Mouse (Mus musculus) heart, postnatal 0 days (tissue): ENCODE data around the gene Fbrs. TPM values are rescaled to one million over a fixed set of nuclear protein-coding genes. Genes with fewer than 3 reads are reported as not detected.

Source experiments
- ATAC-seq: fragments of 200-750 bp; cut with Nextera tagmentation; 2 replicates; pipeline ENCODE4 v1.8.0; 2017; ENCODE audit warnings: low read depth, moderate number of reproducible peaks, moderate library complexity; ENCODE audit not compliant: insufficient read depth
- DNase-seq: peaks from one replicate; pipeline ENCODE4 v3.0.0-alpha.2; 2016; ENCODE audit warnings: low spot score
- H3K27ac ChIP-seq: fragments of 300-500 bp; sonication (generic); 2 replicates; pipeline ENCODE4 v1.5.1; 2014; ENCODE audit warnings: low read depth, mild to moderate bottlenecking
- H3K27me3 ChIP-seq: fragments of 300-500 bp; sonication (generic); 2 replicates; pipeline ENCODE4 v1.6.1; 2014; ENCODE audit warnings: low read length, mixed read lengths; ENCODE audit not compliant: control insufficient read depth, insufficient read depth
- H3K36me3 ChIP-seq: fragments of 300-500 bp; sonication (generic); replicated peaks from 2 replicates; pipeline ENCODE4 v1.6.1; 2014; ENCODE audit warnings: low read length, mixed read lengths; ENCODE audit not compliant: control insufficient read depth, insufficient read depth
- H3K4me1 ChIP-seq: fragments of 300-500 bp; sonication (generic); 2 replicates; pipeline ENCODE4 v1.6.1; 2014; ENCODE audit warnings: antibody characterized with exemption; ENCODE audit not compliant: control insufficient read depth, insufficient read depth
- H3K4me2 ChIP-seq: fragments of 300-500 bp; sonication (generic); 2 replicates; pipeline ENCODE4 v1.6.1; 2014; ENCODE audit warnings: low read depth, mild to moderate bottlenecking, low read length, moderate library complexity
- H3K4me3 ChIP-seq: fragments of 300-500 bp; sonication (generic); 2 replicates; pipeline ENCODE4 v1.5.1; 2014; ENCODE audit warnings: low read depth, low read length
- H3K9ac ChIP-seq: fragments of 300-500 bp; sonication (generic); replicated peaks from 2 replicates; pipeline ENCODE4 v1.6.1; 2014; ENCODE audit warnings: low read depth, low read length, mixed read lengths
- H3K9me3 ChIP-seq: fragments of 300-500 bp; sonication (generic); replicated peaks from 2 replicates; pipeline ENCODE4 v1.6.1; 2016; ENCODE audit warnings: low read length; ENCODE audit not compliant: control insufficient read depth
- CTCF ChIP-seq: IDR thresholded peaks from 2 replicates; pipeline ENCODE4 v1.5.1; 2016; ENCODE audit warnings: antibody characterized with exemption, control low read depth, low read depth
- EP300 ChIP-seq: IDR thresholded peaks from 2 replicates; pipeline ENCODE4 v1.6.1; 2016; ENCODE audit warnings: antibody characterized with exemption, low read depth
- WGBS: fragments of 180-500 bp; shearing (Covaris S2); extraction: QIAGEN DNeasy Blood & Tissue Kit; methylation state at CpG from one replicate; pipeline ENCODE4 v1.1.7; 2014; 5-methylcytosine and 5-hydroxymethylcytosine counted together
- microRNA-seq: library from miRNA; unstranded; fragments of <30 nt; microRNA quantifications from one replicate; pipeline ENCODE4, GENCODE M21; 2016
- polyA plus RNA-seq: library from polyadenylated mRNA; unstranded; fragments of >200 nt; fragmentation: Nextera tagmentation; extraction: Ambion mirVana; gene quantifications from 2 replicates; pipeline ENCODE4 v1.2.1, GENCODE M21; 2015
- total RNA-seq: library from RNA; depleted of rRNA; stranded (reverse); fragments of >200 nt; gene quantifications from 2 replicates; pipeline ENCODE4 v1.2.3, GENCODE M21; 2014; ENCODE audit warnings: low replicate concordance; rRNA removed

Fbrs gene
- total and polyA plus RNA-seq, 2 experiments from 2014 or later: 5.9 to 19.1 TPM

DNA sequence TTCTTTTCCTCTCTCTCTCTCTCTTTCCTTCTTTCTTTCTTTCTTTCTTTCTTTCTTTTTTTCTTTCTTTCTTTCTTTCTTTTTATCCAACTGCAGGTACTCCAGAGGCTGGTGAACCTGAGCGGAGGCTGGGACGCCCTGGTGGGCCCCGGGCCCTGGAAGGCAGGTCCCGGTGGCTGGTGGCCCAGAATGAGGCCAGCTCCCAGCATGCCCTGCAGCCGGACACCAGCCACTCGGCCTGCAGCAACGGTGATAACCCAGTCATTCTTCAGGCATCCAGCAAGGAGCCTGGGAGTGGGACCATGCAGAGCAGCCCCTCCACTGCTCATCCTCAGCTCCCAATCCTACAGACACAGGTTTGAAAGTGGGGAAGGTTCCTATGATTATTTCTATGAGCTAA, 36.8 kb downstream of the Fbrs start:
- H3K36me3 ChIP-seq: peaks cover 40% of the 10 kb centered on the region
- WGBS: 62% methylated on average over 7 of the region's 7 CpGs
- no peak overlapping the region for H3K27ac ChIP-seq
- ATAC-seq (no peak), DNase-seq (no peak)
- no peaks in the 10 kb centered on the region for H3K9me3 ChIP-seq
- no peaks in the 10 kb centered on the region for H3K27me3 ChIP-seq
- TF ChIP-seq CTCF (no peak), EP300 (no peak)
- H3K4me1 ChIP-seq: peaks cover 12% of the 10 kb centered on the region
- H3K9ac ChIP-seq: no peak overlapping the region
- no peak overlapping the region for H3K4me3 ChIP-seq
- no peak overlapping the region for H3K4me2 ChIP-seq

DNA sequence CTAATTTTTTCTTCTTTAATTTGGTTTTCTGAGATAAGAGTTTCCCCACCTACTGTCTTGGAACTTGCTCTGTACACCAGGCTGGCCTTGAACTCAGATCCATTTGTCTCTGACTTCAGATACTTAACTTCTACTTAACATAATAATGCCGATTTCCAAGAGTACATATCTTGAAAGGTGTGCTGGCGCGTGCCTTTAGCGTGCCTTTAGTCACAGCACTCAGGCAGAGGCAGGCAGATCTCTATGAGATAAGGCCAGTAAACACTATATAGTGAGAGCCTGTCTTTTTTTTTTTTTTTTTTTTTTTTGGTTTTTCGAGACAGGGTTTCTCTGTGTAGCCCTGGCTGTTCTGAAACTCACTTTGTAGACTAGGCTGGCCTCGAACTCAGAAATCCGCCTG, 37.3 kb downstream of the Fbrs start:
- H3K36me3 ChIP-seq: peaks cover 45% of the 10 kb centered on the region

DNA sequence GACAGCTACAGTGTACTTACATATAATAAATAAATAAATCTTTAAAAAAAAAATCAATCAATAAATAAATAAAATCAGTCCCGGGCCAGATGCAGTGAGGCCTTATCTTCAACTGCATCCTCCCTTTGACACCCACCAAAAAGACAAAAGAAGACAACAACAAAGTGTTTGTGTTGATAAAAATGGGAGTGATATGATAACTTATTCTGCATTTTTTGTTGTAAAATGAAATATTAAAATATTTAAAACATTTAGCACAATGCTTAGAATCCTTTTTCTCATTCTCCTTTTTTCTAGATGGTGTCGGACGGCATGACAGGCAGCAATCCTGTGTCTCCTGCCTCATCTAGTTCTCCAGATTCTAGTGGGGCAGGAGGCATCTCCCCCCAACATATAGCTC, 40.3 kb downstream of the Fbrs start, which contains the start of gene Gm42715:
TSS of gene Gm42715 (plus strand) at position 301 of the 400 bp plus-strand sequence.
- Histone ChIP-seq H3K4me2 (no peak within 1 kb of the TSS), H3K27ac (no peak within 1 kb of the TSS), H3K4me1 (no peaks in the 10 kb centered on the region), H3K36me3 (peaks cover 73% of the 10 kb centered on the region), H3K9me3 (no peaks in the 10 kb centered on the region), H3K27me3 (no peaks in the 10 kb centered on the region), H3K9ac (no peak within 1 kb of the TSS), H3K4me3 (no peak within 1 kb of the TSS)
- TF ChIP-seq EP300 (no peak), CTCF (no peak)
- ATAC-seq (no peak), DNase-seq (no peak)
- WGBS: 88% methylated on average over 3 of the region's 3 CpGs

More for the DNA sequence above, 37.3 kb downstream of the Fbrs start:
- no peaks in the 10 kb centered on the region for H3K9me3 ChIP-seq
- no peak overlapping the region for H3K4me3 ChIP-seq
- no peak overlapping the region for H3K9ac ChIP-seq
- ATAC-seq (no peak), DNase-seq (no peak)
- no peak for TF ChIP-seq CTCF
- no peak for TF ChIP-seq EP300
- H3K4me2 ChIP-seq: no peak overlapping the region
- 95% methylated on average over 6 of the region's 7 CpGs for WGBS
- peaks cover 8% of the 10 kb centered on the region for H3K4me1 ChIP-seq
- H3K27ac ChIP-seq: no peak overlapping the region
- no peaks in the 10 kb centered on the region for H3K27me3 ChIP-seq

Small RNA genes lying within 50 kb of the gene (microRNA-seq; reads per million reads assigned to microRNA genes)
- gene Gm47278 (not detected), gene Mir7060 (not detected)

Other genes with a start within 250 kb of the Fbrs start
- gene Zfp553, start 246.1 kb upstream of the Fbrs start, total RNA-seq: 11.8 and 18.5 TPM in 2 replicates
- gene Zfp553, start 246.1 kb upstream of the Fbrs start, polyA plus RNA-seq: 10.9 and 11.2 TPM in 2 replicates
- 2.3 and 8.6 TPM in 2 replicates for gene Sept1, start 246.1 kb upstream of the Fbrs start, total RNA-seq
- gene Sept1, start 246.1 kb upstream of the Fbrs start, polyA plus RNA-seq: 18.7 and 19.4 TPM in 2 replicates
- gene Zfp771, start 234.9 kb upstream of the Fbrs start, total RNA-seq: 38.5 and 43.6 TPM in 2 replicates
- 23.3 and 26.4 TPM in 2 replicates for gene Zfp771, start 234.9 kb upstream of the Fbrs start, polyA plus RNA-seq
- 152 and 165 TPM in 2 replicates for gene Dctpp1, start 218.5 kb upstream of the Fbrs start, total RNA-seq
- 94.2 and 97.1 TPM in 2 replicates for gene Dctpp1, start 218.5 kb upstream of the Fbrs start, polyA plus RNA-seq
- gene Sephs2, start 205.1 kb upstream of the Fbrs start, total RNA-seq: 76.5 and 78.0 TPM in 2 replicates
- 51.8 and 55.7 TPM in 2 replicates for gene Sephs2, start 205.1 kb upstream of the Fbrs start, polyA plus RNA-seq
- 1.7 and 4.0 TPM in 2 replicates for gene Itgal, start 182.9 kb upstream of the Fbrs start, total RNA-seq
- gene Itgal, start 182.9 kb upstream of the Fbrs start, polyA plus RNA-seq: 0.96 and 1.1 TPM in 2 replicates
- 46.8 and 54.3 TPM in 2 replicates for gene Zfp768, start 133.6 kb upstream of the Fbrs start, total RNA-seq
- 18.4 and 22.0 TPM in 2 replicates for gene Zfp768, start 133.6 kb upstream of the Fbrs start, polyA plus RNA-seq
- 5.8 TPM in 2 replicates for gene Zfp747, start 103.1 kb upstream of the Fbrs start, total RNA-seq
- gene Zfp747, start 103.1 kb upstream of the Fbrs start, polyA plus RNA-seq: 3.0 and 3.8 TPM in 2 replicates
- 2.4 and 3.2 TPM in 2 replicates for gene 9130019O22Rik, start 92.0 kb upstream of the Fbrs start, total RNA-seq
- 2.8 TPM in 2 replicates for gene 9130019O22Rik, start 92.0 kb upstream of the Fbrs start, polyA plus RNA-seq
- 12.1 and 24.7 TPM in 2 replicates for gene E430018J23Rik, start 85.6 kb upstream of the Fbrs start, total RNA-seq
- 3.3 and 3.7 TPM in 2 replicates for gene E430018J23Rik, start 85.6 kb upstream of the Fbrs start, polyA plus RNA-seq
- 6.4 and 11.3 TPM in 2 replicates for gene Zfp764, start 72.4 kb upstream of the Fbrs start, total RNA-seq
- 3.2 and 3.3 TPM in 2 replicates for gene Zfp764, start 72.4 kb upstream of the Fbrs start, polyA plus RNA-seq
- 8.1 and 15.5 TPM in 2 replicates for gene Zfp688, start 57.1 kb upstream of the Fbrs start, total RNA-seq
- 11.3 and 13.4 TPM in 2 replicates for gene Zfp688, start 57.1 kb upstream of the Fbrs start, polyA plus RNA-seq
- gene Zfp689, start 30.0 kb upstream of the Fbrs start, total RNA-seq: 1.9 and 3.0 TPM in 2 replicates
- 2.4 and 2.6 TPM in 2 replicates for gene Zfp689, start 30.0 kb upstream of the Fbrs start, polyA plus RNA-seq
- gene Prr14, start 19.6 kb upstream of the Fbrs start, total RNA-seq: 33.7 and 35.4 TPM in 2 replicates
- gene Prr14, start 19.6 kb upstream of the Fbrs start, polyA plus RNA-seq: 22.3 and 24.7 TPM in 2 replicates
- 21.8 and 29.3 TPM in 2 replicates for gene Srcap, start 32.8 kb downstream of the Fbrs start, total RNA-seq
- 15.0 and 16.1 TPM in 2 replicates for gene Srcap, start 32.8 kb downstream of the Fbrs start, polyA plus RNA-seq
- gene Gm42715, start 40.4 kb downstream of the Fbrs start, total RNA-seq: 12.5 and 17.4 TPM in 2 replicates
- 4.8 and 5.0 TPM in 2 replicates for gene Gm42715, start 40.4 kb downstream of the Fbrs start, polyA plus RNA-seq
- gene Tmem265, start 82.2 kb downstream of the Fbrs start, total RNA-seq: not detected in 2 replicates
- gene Tmem265, start 82.2 kb downstream of the Fbrs start, polyA plus RNA-seq: 2.6 and 3.3 TPM in 2 replicates
- 27.3 and 44.1 TPM in 2 replicates for gene Phkg2, start 94.1 kb downstream of the Fbrs start, total RNA-seq
- 22.2 and 23.1 TPM in 2 replicates for gene Phkg2, start 94.1 kb downstream of the Fbrs start, polyA plus RNA-seq
- 9.9 and 15.0 TPM in 2 replicates for gene Ccdc189, start 109.4 kb downstream of the Fbrs start, total RNA-seq
- 16.0 and 17.6 TPM in 2 replicates for gene Ccdc189, start 109.4 kb downstream of the Fbrs start, polyA plus RNA-seq
- gene Rnf40, start 109.6 kb downstream of the Fbrs start, total RNA-seq: 20.7 and 26.6 TPM in 2 replicates
- gene Rnf40, start 109.6 kb downstream of the Fbrs start, polyA plus RNA-seq: 21.3 and 23.1 TPM in 2 replicates
- gene Zfp629, start 136.6 kb downstream of the Fbrs start, total RNA-seq: 16.8 and 22.0 TPM in 2 replicates
- gene Zfp629, start 136.6 kb downstream of the Fbrs start, polyA plus RNA-seq: 6.9 and 11.3 TPM in 2 replicates
- 19.3 and 32.4 TPM in 2 replicates for gene Bcl7c, start 229.7 kb downstream of the Fbrs start, total RNA-seq
- 25.6 and 27.6 TPM in 2 replicates for gene Bcl7c, start 229.7 kb downstream of the Fbrs start, polyA plus RNA-seq
- gene Ctf1, start 233.5 kb downstream of the Fbrs start, total RNA-seq: 9.3 and 11.1 TPM in 2 replicates
- 2.6 and 3.1 TPM in 2 replicates for gene Ctf1, start 233.5 kb downstream of the Fbrs start, polyA plus RNA-seq